Mouse (Mus musculus): ENCODE data around the gene Clic5.

Clic5 gene

GRCm38 (mm10) chr17:44274804-44275203 lies 86.4 kb downstream of the Clic5 start:
- no peak for DNase-seq

GRCm38 (mm10) chr17:44288320-44288719 lies 99.9 kb downstream of the Clic5 start:
- no peak for DNase-seq

DNA sequence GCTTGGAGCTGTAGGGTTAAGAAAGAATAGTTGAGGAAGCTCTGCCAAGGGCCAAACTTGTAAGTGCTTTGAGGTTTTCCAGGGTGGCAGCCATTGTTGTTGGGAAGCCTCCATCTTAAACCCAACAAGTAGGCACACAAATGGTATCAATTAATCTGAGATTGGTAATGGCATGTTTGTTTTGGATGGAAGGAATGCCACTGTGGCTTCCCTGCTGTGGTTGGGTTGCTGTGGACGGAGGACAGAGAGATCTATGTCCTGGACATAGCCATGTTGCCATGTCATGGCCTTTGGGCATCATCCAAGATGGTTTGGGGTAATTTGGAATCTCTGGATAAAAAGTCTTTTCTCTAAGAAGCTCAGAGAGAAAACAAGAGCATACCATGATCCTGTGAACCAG lies 108.8 kb downstream of the Clic5 start:
- DNase-seq = no peak

GRCm38 (mm10) chr17:44300236-44300635 lies 111.9 kb downstream of the Clic5 start:
- no peak for DNase-seq

GRCm38 (mm10) chr17:44300723-44301122 lies 112.3 kb downstream of the Clic5 start:
- no peak for DNase-seq

GRCm38 (mm10) chr17:44301224-44301811 lies 112.9 kb downstream of the Clic5 start:
- no peak for DNase-seq

DNA sequence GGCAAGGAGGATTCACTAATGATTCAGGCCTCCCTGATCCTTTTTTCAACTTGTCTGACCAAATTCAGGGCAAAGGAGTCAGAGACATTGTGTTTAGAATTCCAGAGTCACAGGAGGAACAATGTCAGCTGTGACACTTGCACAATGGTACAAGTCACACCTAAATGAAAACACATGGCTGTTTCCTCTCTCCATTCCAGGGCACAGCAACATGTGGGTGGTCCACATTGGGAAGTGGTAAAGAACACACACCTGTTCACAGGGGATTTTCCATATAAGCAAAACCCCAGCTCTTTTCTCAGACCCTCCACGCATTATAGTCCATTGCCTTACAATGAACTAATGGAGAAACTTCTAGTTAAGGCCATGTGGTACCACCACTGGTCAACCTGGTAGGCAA lies 115.7 kb downstream of the Clic5 start:
- DNase-seq = no peak

GRCm38 (mm10) chr17:44309914-44310622 lies 121.7 kb downstream of the Clic5 start:
- no peak for DNase-seq

GRCm38 (mm10) chr17:44325314-44325713 lies 136.9 kb downstream of the Clic5 start:
- no peak for DNase-seq

DNA sequence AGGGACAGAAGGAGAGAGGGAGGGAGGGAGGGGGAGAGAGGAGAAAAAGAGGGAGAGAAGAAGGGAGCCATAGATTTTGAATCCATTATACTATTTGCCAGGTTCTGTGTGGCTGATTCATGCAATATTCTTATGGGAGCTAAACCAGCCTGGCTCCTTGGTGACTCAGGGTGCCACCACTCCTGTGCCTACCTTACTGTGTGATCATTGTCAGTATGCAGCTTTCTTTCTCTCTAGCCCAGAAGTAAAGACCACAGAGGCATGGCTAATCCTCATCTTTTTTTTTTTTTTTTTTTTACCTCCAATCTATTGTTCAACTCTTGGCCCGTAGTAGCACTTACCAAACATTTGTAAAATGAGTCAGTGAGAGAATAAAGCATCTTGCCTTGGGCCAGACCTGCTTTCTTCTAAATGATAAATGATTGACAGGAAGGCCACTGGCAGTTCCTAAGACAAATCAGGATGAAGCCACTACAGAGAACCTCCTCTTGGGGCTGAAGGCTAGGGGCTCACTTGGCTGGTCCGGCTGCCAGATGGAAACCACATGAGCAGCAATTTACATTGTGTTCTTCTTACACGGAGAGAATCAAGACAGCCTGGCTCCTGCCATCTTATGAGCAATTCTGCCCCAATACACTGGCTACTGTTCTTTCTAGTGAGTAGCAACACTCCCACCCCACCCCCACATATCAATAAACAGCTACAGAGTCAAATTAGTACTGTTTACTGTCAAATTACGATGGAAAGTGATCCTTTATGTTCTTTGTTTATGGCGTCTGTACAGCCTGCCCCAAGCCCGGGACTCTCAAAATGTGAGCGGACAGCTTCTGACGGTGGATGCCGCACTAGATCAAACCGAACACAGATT lies 139.1 kb downstream of the Clic5 start:
- no peak for DNase-seq

- no peak for DNase-seq
Measured at GRCm38 (mm10) chr17:44328147-44328482, 139.7 kb downstream of the Clic5 start.

Data from spleen, adult 18-20 months (tissue).